Mouse (Mus musculus) midbrain, postnatal 0 days (tissue): ENCODE data around the gene Nkiras1. TPM values are rescaled to one million over a fixed set of nuclear protein-coding genes. Genes with fewer than 3 reads are reported as not detected.
"Not testable (repeated sequence)": the region's sequence is repeated elsewhere in the genome, so short reads cannot be mapped to it uniquely, and the experiment has no call there.

Source experiments
- ATAC-seq: fragments of 200-750 bp; cut with Nextera tagmentation; 2 replicates; pipeline ENCODE4 v1.8.0; 2017; ENCODE audit warnings: moderate number of reproducible peaks, mild to moderate bottlenecking, moderate TSS enrichment, moderate library complexity; ENCODE audit not compliant: low FRiP score
- DNase-seq: peaks from one replicate; pipeline ENCODE4 v3.0.0-alpha.2; 2015; ENCODE audit warnings: low spot score
- H3K27ac ChIP-seq: fragments of 300-500 bp; sonication (generic); 2 replicates; pipeline ENCODE4 v1.5.1; 2014; ENCODE audit warnings: low read depth, mild to moderate bottlenecking, low read length, mixed read lengths
- H3K27me3 ChIP-seq: fragments of 300-500 bp; sonication (generic); 2 replicates; pipeline ENCODE4 v1.6.1; 2014; ENCODE audit warnings: low read length, control low read depth, mixed read lengths; ENCODE audit not compliant: insufficient read depth
- H3K36me3 ChIP-seq: fragments of 300-500 bp; sonication (generic); 2 replicates; pipeline ENCODE4 v1.6.1; 2014; ENCODE audit warnings: low read length, control low read depth, mixed read lengths; ENCODE audit not compliant: insufficient read depth
- H3K4me1 ChIP-seq: fragments of 300-500 bp; sonication (generic); 2 replicates; pipeline ENCODE4 v1.6.1; 2014; ENCODE audit warnings: mild to moderate bottlenecking, control low read depth, antibody characterized with exemption, low read length, mixed read lengths; ENCODE audit not compliant: insufficient read depth
- H3K4me2 ChIP-seq: fragments of 300-500 bp; sonication (generic); 2 replicates; pipeline ENCODE4 v1.6.1; 2014; ENCODE audit warnings: low read depth, mild to moderate bottlenecking, low read length, mixed read lengths; ENCODE audit not compliant: poor library complexity, severe bottlenecking
- H3K4me3 ChIP-seq: fragments of 300-500 bp; sonication (generic); 2 replicates; pipeline ENCODE4 v1.5.1; 2014; ENCODE audit warnings: low read depth, mild to moderate bottlenecking, low read length, moderate library complexity
- H3K9ac ChIP-seq: fragments of 300-500 bp; sonication (generic); replicated peaks from 2 replicates; pipeline ENCODE4 v1.6.1; 2014; ENCODE audit warnings: mild to moderate bottlenecking, low read length, moderate library complexity, mixed read lengths; ENCODE audit not compliant: poor library complexity, severe bottlenecking
- H3K9me3 ChIP-seq: fragments of 300-500 bp; sonication (generic); 2 replicates; pipeline ENCODE4 v1.6.1; 2016; ENCODE audit warnings: low read length, control low read depth
- CTCF ChIP-seq: IDR thresholded peaks from 2 replicates; pipeline ENCODE4 v1.5.1; 2016; ENCODE audit warnings: antibody characterized with exemption, mild to moderate bottlenecking
- WGBS: fragments of 180-500 bp; shearing (Covaris S2); extraction: QIAGEN DNeasy Blood & Tissue Kit; methylation state at CpG from one replicate; pipeline ENCODE4 v1.1.7; 2014; 5-methylcytosine and 5-hydroxymethylcytosine counted together
- polyA plus RNA-seq: library from polyadenylated mRNA; unstranded; fragments of >200 nt; fragmentation: Nextera tagmentation; extraction: Ambion mirVana; gene quantifications from 2 replicates; pipeline ENCODE4 v1.2.1, GENCODE M21; 2015
- total RNA-seq: library from RNA; depleted of rRNA; stranded (reverse); fragments of >200 nt; gene quantifications from 2 replicates; pipeline ENCODE4 v1.2.3, GENCODE M21; 2014

The Nkiras1 gene
- total and polyA plus RNA-seq, 2 experiments from 2014 or later, result 24.4 to 61.2 TPM

- DNase-seq, result no peak
- 92% methylated on average over 2 of the region's 2 CpGs for WGBS
- no peak overlapping the region for H3K27ac ChIP-seq
- no peaks in the 10 kb centered on the region for H3K4me1 ChIP-seq
- H3K27me3 ChIP-seq, result no peaks in the 10 kb centered on the region
- H3K9ac ChIP-seq, result no peak overlapping the region
- no peaks in the 10 kb centered on the region for H3K36me3 ChIP-seq
- no peak for ATAC-seq
- no peak for TF ChIP-seq CTCF
- H3K9me3 ChIP-seq, result no peaks in the 10 kb centered on the region
- no peak overlapping the region for H3K4me3 ChIP-seq
- H3K4me2 ChIP-seq, result no peak overlapping the region
Measured at GRCm38 (mm10) chr14:18233076-18233475, 37.9 kb upstream of the Nkiras1 start.

- H3K27ac ChIP-seq, result no peak overlapping the region
- H3K27me3 ChIP-seq, result no peaks in the 10 kb centered on the region
- WGBS, result 63% methylated on average over 5 of the region's 5 CpGs
- ATAC-seq (no peak), DNase-seq (no peak)
- TF ChIP-seq CTCF, result no peak
- no peaks in the 10 kb centered on the region for H3K36me3 ChIP-seq
- H3K9ac ChIP-seq, result no peak overlapping the region
- no peak overlapping the region for H3K4me2 ChIP-seq
- H3K9me3 ChIP-seq, result no peaks in the 10 kb centered on the region
- no peaks in the 10 kb centered on the region for H3K4me1 ChIP-seq
- H3K4me3 ChIP-seq, result no peak overlapping the region
Measured at GRCm38 (mm10) chr14:18233981-18234960, 36.7 kb upstream of the Nkiras1 start.

DNA sequence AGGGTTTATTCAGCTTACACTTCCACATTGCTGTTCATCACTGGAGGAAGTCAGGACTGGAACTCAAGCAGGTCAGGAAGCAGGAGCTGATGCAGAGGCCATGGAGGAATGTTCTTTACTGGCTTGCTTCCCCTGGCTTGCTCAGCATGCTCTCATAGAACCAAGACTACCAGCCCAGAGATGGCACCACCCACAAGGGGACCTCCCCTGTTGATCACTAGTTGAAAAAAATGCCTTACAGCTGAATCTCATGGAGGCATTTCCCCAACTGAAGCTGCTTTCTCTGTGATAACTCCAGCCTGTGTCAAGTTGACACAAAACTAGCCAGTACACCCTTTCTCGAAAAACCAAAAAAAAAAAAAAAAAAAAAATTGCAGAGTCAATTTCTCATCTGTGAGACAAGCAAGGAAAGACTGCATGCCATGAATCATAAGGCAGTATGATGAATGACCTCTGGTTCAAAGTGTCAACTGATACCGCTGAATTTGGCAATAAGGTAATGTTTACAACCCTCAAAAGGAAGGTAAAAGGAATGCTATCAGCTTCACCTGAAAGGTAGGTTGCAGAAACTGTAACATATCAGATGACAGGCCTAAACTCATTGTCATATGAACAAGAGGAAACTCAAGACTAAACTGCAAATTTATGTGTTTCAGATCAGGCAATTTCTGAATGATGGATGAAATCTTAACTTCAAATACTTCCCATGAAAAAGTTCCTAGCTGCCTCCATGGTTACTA lies 34.3 kb upstream of the Nkiras1 start:
- H3K9ac ChIP-seq, H3K9me3 ChIP-seq, H3K4me1 ChIP-seq, H3K27me3 ChIP-seq, DNase-seq, H3K4me3 ChIP-seq, ATAC-seq, H3K4me2 ChIP-seq, H3K27ac ChIP-seq, H3K36me3 ChIP-seq: not testable (repeated sequence)
- WGBS, result 92% methylated on average over 2 of the region's 2 CpGs

DNA sequence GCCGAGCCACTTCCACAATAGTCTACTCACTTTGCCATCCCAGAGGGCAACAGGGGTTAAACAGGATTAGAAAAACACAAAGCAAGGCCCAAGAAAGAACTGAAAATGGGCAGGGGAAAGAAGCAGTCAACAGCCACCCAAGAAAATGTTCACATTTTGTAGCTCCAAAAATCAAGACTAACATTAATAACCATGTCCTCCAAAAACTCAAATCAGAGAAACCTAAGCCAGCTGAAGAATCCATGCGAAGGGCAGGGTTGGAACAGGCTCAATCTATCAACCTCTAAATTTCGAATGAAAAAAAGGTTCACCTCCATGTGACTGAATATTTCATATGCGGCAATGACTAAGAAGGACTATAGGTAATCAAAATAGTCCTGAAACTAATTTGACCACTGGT lies 33.6 kb upstream of the Nkiras1 start:
- no peak overlapping the region for H3K27ac ChIP-seq
- WGBS, result 43% methylated on average over 4 of the region's 4 CpGs
- H3K4me2 ChIP-seq, result peak overlapping the region; percentile 77
- H3K4me1 ChIP-seq, result no peaks in the 10 kb centered on the region
- no peak for DNase-seq
- H3K9ac ChIP-seq, result no peak overlapping the region
- no peak for ATAC-seq
- H3K9me3 ChIP-seq, result no peaks in the 10 kb centered on the region
- no peaks in the 10 kb centered on the region for H3K27me3 ChIP-seq
- H3K4me3 ChIP-seq, result peak overlapping the region; percentile 84
- no peaks in the 10 kb centered on the region for H3K36me3 ChIP-seq
- TF ChIP-seq CTCF, result no peak

GRCm38 (mm10) chr14:18238131-18238749 lies 32.7 kb upstream of the Nkiras1 start:
- TF ChIP-seq CTCF, result no peak
- peak overlapping the region; percentile 77 for H3K4me2 ChIP-seq
- under 1% methylated on average over 59 of the region's 71 CpGs for WGBS

More at GRCm38 (mm10) chr14:18238131-18238749, 32.7 kb upstream of the Nkiras1 start:
- Histone ChIP-seq H3K27me3 (no peaks in the 10 kb centered on the region), H3K9ac (peak overlapping the region; percentile 83), H3K36me3 (no peaks in the 10 kb centered on the region), H3K27ac (peak overlapping the region; percentile 85), H3K4me1 (no peaks in the 10 kb centered on the region), H3K9me3 (no peaks in the 10 kb centered on the region), H3K4me3 (peak overlapping the region; percentile 84)
- DNase-seq (peak; percentile 96), ATAC-seq (peak; percentile 95)
